Mouse (Mus musculus): ENCODE measurements around the gene Antxr1. TPM values are rescaled to one million over a fixed set of nuclear protein-coding genes. Genes with fewer than 3 reads are reported as not detected.

Gene Antxr1
- total and polyA plus RNA-seq, 3 experiments, result 0.16 to 0.23 (median 0.21) TPM

GRCm38 (mm10) chr6:87151427-87151826 lies 184.2 kb downstream of the Antxr1 start:
- no peak for DNase-seq (ENCODE audit: extremely low read depth)
- in situ Hi-C loops (cut with MboI; ENCODE audit: low pct_ligation_motif_present, low pct_unique_long_range_greater_than_20kb, low sequenced_read_pairs), result loop anchor here (25.0 kb wide), 1 partner anchor 411 kb away; no protein-coding TSS in a partner anchor

GRCm38 (mm10) chr6:87150471-87150870 lies 185.2 kb downstream of the Antxr1 start:
- no peaks in the 10 kb centered on the region for H3K9me3 ChIP-seq (replicated peaks; ENCODE audit: low read length)
- H3K79me2 ChIP-seq (replicated peaks; ENCODE audit: control insufficient read depth, extremely low read depth, insufficient read depth, poor library complexity, severe bottlenecking), result no peaks in the 10 kb centered on the region
- dilution Hi-C loops (cut with MboI; ENCODE audit: extremely low pct_ligation_motif_present, extremely low pct_unique_long_range_greater_than_20kb, low sequenced_read_pairs), result no loop called here
- DNase-seq (ENCODE audit: extremely low read depth), result no peak
- H3K27me3 ChIP-seq (replicated peaks), result no peaks in the 10 kb centered on the region
- H3K4me3 ChIP-seq (replicated peaks in 1 of 3; ENCODE audit: low read depth in 2 of 3, low read length in 2 of 3, poor library complexity in 1 of 3), result no peak overlapping the region
- H3K4me2 ChIP-seq (ENCODE audit: insufficient read depth, low read depth, poor library complexity, severe bottlenecking), result no peak overlapping the region
- no peak overlapping the region for H3K27ac ChIP-seq (ENCODE audit: insufficient read depth, low read depth)
- peaks cover 20 to 50% of the 10 kb centered on the region in 2 experiments for H3K4me1 ChIP-seq (ENCODE audit: control insufficient read depth in 1 of 2, insufficient read depth in 2 of 2)
- H3K9ac ChIP-seq (ENCODE audit: insufficient read depth, low read depth), result no peak overlapping the region
- TF ChIP-seq ZKSCAN1 (IDR thresholded peaks at IDR 0.05; ENCODE audit: borderline replicate concordance, low read depth, low read length) (no peak), SIN3A (IDR thresholded peaks at IDR 0.05; ENCODE audit: low read length) (no peak), JUND (conservative IDR thresholded peaks at IDR 0.05; ENCODE audit: low read depth, low read length) (no peak), KAT2A (IDR thresholded peaks at IDR 0.05; ENCODE audit: insufficient replicate concordance, low read length) (no peak), E2F4 (IDR thresholded peaks at IDR 0.05; ENCODE audit: insufficient replicate concordance, low read depth, low read length) (no peak), RAD21 (IDR thresholded peaks at IDR 0.05; ENCODE audit: low read depth, low read length) (no peak), ETS1 (conservative IDR thresholded peaks at IDR 0.05; ENCODE audit: low read depth, low read length) (no peak), POLR2A (IDR thresholded peaks at IDR 0.05; ENCODE audit: low read depth, low read length) (no peak), IRF4 (IDR thresholded peaks at IDR 0.05; ENCODE audit: low read depth, low read length) (no peak), NRF1 (IDR thresholded peaks at IDR 0.05; ENCODE audit: low read depth, low read length) (no peak), HCFC1 (IDR thresholded peaks at IDR 0.05; ENCODE audit: low read depth, low read length) (no peak), CHD2 (IDR thresholded peaks at IDR 0.05; ENCODE audit: low read length) (no peak), BHLHE40 (IDR thresholded peaks at IDR 0.05; ENCODE audit: low read depth, low read length) (no peak), ZMIZ1 (IDR thresholded peaks at IDR 0.05; ENCODE audit: low read depth, low read length) (no peak), ZC3H11A (IDR thresholded peaks at IDR 0.05; ENCODE audit: low read depth, low read length) (no peak)
- in situ Hi-C loops (cut with MboI; ENCODE audit: low pct_ligation_motif_present, low pct_unique_long_range_greater_than_20kb, low sequenced_read_pairs), result loop anchor here (25.0 kb wide), 1 partner anchor 412 kb away; no protein-coding TSS in a partner anchor
- H3K36me3 ChIP-seq (replicated peaks in 1 of 2; ENCODE audit: control insufficient read depth in 1 of 2, insufficient read depth in 1 of 2, low read length in 1 of 2), result no peaks in the 10 kb centered on the region

More at GRCm38 (mm10) chr6:87151427-87151826, 184.2 kb downstream of the Antxr1 start:
- TF ChIP-seq HCFC1 (IDR thresholded peaks at IDR 0.05; ENCODE audit: low read depth, low read length) (no peak), NELFE (IDR thresholded peaks at IDR 0.05; ENCODE audit: low read depth, low read length) (no peak), MAFK (IDR thresholded peaks at IDR 0.05; ENCODE audit: insufficient replicate concordance, low read length) (no peak)
- H3K27ac ChIP-seq (ENCODE audit: insufficient read depth, low read depth), result no peak overlapping the region
- no peak overlapping the region; the same call in 1 of the 2 replicates for H3K9ac ChIP-seq (ENCODE audit: insufficient read depth, low read depth)
- H3K4me3 ChIP-seq (replicated peaks in 1 of 3; ENCODE audit: low read depth in 2 of 3, low read length in 2 of 3, poor library complexity in 1 of 3), result no peak overlapping the region
- H3K4me2 ChIP-seq (ENCODE audit: insufficient read depth, low read depth, poor library complexity, severe bottlenecking), result no peak overlapping the region
- no peaks in the 10 kb centered on the region for H3K27me3 ChIP-seq (replicated peaks)
- no peaks in the 10 kb centered on the region for H3K9me3 ChIP-seq (replicated peaks; ENCODE audit: low read length)
- H3K36me3 ChIP-seq (replicated peaks in 1 of 2; ENCODE audit: control insufficient read depth in 1 of 2, insufficient read depth in 1 of 2, low read length in 1 of 2), result no peaks in the 10 kb centered on the region
- peaks cover 16 to 43% of the 10 kb centered on the region in 2 experiments for H3K4me1 ChIP-seq (ENCODE audit: control insufficient read depth in 1 of 2, insufficient read depth in 2 of 2)
- dilution Hi-C loops (cut with MboI; ENCODE audit: extremely low pct_ligation_motif_present, extremely low pct_unique_long_range_greater_than_20kb, low sequenced_read_pairs), result no loop called here
- H3K79me2 ChIP-seq (replicated peaks; ENCODE audit: control insufficient read depth, extremely low read depth, insufficient read depth, poor library complexity, severe bottlenecking), result no peaks in the 10 kb centered on the region
